Mouse (Mus musculus) thymus, adult 2 months (tissue): ENCODE measurements at regions not wholly inside any gene's neighbourhood (a gene's known extent, or its start where the extent isn't known, plus 50 kb on each side); places are given as distances from the start of the nearest gene placed in this dataset.

Source experiments
- CTCF ChIP-seq: fragments of 200-500 bp; IDR thresholded peaks from 2 replicates; pipeline ENCODE4 v1.5.1; 2012; ENCODE audit warnings: mild to moderate bottlenecking, control low read depth, low read length, moderate library complexity, borderline replicate concordance; ENCODE audit not compliant: control insufficient read depth, poor library complexity, insufficient read depth; ENCODE audit errors: extremely low read depth
- POLR2A ChIP-seq: fragments of 200-500 bp; IDR thresholded peaks from 2 replicates; pipeline ENCODE4 v1.6.1; 2012; ENCODE audit warnings: mild to moderate bottlenecking, low read length, control low read depth, moderate library complexity; ENCODE audit not compliant: control insufficient read depth, poor library complexity, insufficient read depth; ENCODE audit errors: extremely low read depth

DNA sequence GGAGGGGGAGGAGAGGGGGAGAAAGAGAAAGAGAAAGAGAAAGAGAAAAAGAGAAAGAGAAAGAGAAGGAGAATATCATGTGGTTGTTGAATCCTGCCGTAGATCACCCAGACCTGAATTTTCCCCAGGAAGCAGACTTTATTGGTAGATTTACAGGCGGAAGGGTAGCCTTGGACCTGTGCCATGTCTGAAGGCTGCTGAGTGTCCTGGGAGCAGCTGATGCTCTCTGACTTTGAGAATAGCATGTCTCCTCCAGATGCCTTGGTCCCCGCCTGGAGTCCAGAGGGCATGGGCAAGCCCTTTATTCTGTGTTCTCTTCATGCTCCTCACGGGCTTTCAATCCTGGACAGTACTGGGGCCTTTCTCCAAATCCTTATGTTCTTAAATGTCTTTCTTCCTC lies 495.4 kb upstream of the 3110018I06Rik start:
- TF ChIP-seq POLR2A (no peak), CTCF (no peak)
